Comparison of ENCODE assay signal across 17 mouse cellular contexts in the genomic region with DNA sequence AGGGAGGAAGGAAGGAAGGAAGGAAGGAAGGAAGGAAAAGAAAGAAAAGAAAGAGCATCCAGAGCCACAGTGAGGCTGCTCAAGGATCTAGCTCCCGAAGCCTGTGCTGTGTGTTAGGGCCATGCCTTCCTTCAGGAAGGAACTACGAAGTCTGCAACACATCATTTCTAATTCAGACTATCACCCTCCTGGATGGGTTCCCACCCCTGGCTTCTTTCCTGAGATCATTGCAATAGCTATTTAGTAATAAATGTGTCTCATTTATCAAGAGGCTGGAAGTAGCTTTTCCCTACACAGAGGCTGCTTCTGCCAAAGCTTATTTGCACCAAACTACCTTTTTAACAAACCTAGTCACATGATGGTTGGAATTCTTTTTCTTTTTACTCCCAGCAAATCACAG.
DNase-seq lines count a peak whose midpoint lies in the region; ATAC-seq and TF ChIP-seq lines count a peak whose summit lies in the region.
"Had no signal": no experiment of that assay in that cellular context is flagged by ENCODE, and none has a peak within 500 bp of the region (broad histone marks: within the 10 kb centered on the region; RNA-seq: fewer than 3 reads in every experiment).

No protein-coding gene starts in this region.

- H3K9me3 ChIP-seq in forebrain, postnatal 0 days (ENCODE audit: low read length) = no peaks in the 10 kb centered on the region
- H3K9me3 ChIP-seq in forebrain, embryonic 12.5 days = no peaks in the 10 kb centered on the region
- H3K9me3 ChIP-seq: forebrain, embryonic 13.5 days; heart, embryonic 15.5 days; neural tube, embryonic 12.5 days had no signal

- H3K9ac ChIP-seq in forebrain, postnatal 0 days = no peak overlapping the region
- H3K9ac ChIP-seq in forebrain, embryonic 12.5 days = no peak overlapping the region
- H3K9ac ChIP-seq: forebrain, embryonic 13.5 days; heart, embryonic 15.5 days; neural tube, embryonic 12.5 days had no signal

- 60% methylated on average over 2 of the region's 2 CpGs for WGBS in forebrain, postnatal 0 days
- WGBS in forebrain, embryonic 12.5 days = 88% methylated on average over 2 of the region's 2 CpGs

- H3K4me3 ChIP-seq in forebrain, postnatal 0 days (ENCODE audit: low read depth, low read length) = no peak overlapping the region
- no peak overlapping the region for H3K4me3 ChIP-seq in forebrain, embryonic 12.5 days (replicated peaks)
- H3K4me3 ChIP-seq: forebrain, embryonic 13.5 days; heart, embryonic 15.5 days; neural tube, embryonic 12.5 days had no signal

- TF ChIP-seq CTCF in forebrain, postnatal 0 days (IDR thresholded peaks at IDR 0.05; ENCODE audit: low read depth) = no peak

- H3K36me3 ChIP-seq in forebrain, postnatal 0 days (ENCODE audit: insufficient read depth) = no peaks in the 10 kb centered on the region
- H3K36me3 ChIP-seq in forebrain, embryonic 12.5 days (replicated peaks) = no peaks in the 10 kb centered on the region
- H3K36me3 ChIP-seq: heart, embryonic 15.5 days; neural tube, embryonic 12.5 days had no signal

- H3K27ac ChIP-seq in forebrain, postnatal 0 days (ENCODE audit: low read depth, low read length) = no peak overlapping the region
- H3K27ac ChIP-seq in forebrain, embryonic 12.5 days = no peak overlapping the region
- H3K27ac ChIP-seq: forebrain, embryonic 13.5 days; heart, embryonic 15.5 days; neural tube, embryonic 12.5 days had no signal

- H3K27me3 ChIP-seq in forebrain, postnatal 0 days (ENCODE audit: insufficient read depth, low read length) = no peaks in the 10 kb centered on the region
- H3K27me3 ChIP-seq in forebrain, embryonic 12.5 days = no peaks in the 10 kb centered on the region
- H3K27me3 ChIP-seq: forebrain, embryonic 13.5 days; heart, embryonic 15.5 days; neural tube, embryonic 12.5 days had no signal

- H3K4me2 ChIP-seq in forebrain, postnatal 0 days (ENCODE audit: low read depth) = no peak overlapping the region
- no peak overlapping the region for H3K4me2 ChIP-seq in forebrain, embryonic 12.5 days
- H3K4me2 ChIP-seq: forebrain, embryonic 13.5 days; heart, embryonic 15.5 days; neural tube, embryonic 12.5 days had no signal

- peak; percentile 28 for DNase-seq in forebrain, postnatal 0 days
- DNase-seq in kidney, postnatal 10 days = peak; percentile 59
- DNase-seq in kidney, postnatal 25 days = no peak
- DNase-seq in ovary, postnatal 10 days (ENCODE audit: low spot score) = peak; percentile 27
- DNase-seq in ovary, adult 18-20 months (ENCODE audit: low spot score) = no peak
- peak; percentile 2 for DNase-seq in lung, postnatal 25 days (ENCODE audit: low spot score)
- DNase-seq: B cell, adult 2 months; cerebellum, adult 9-10 months; embryo, embryonic 11 days; layer of hippocampus, adult 9-11 months; retina, postnatal 1 day; thymus, adult 2 months had no signal

- no peaks in the 10 kb centered on the region for H3K4me1 ChIP-seq in forebrain, postnatal 0 days (ENCODE audit: insufficient read depth)
- H3K4me1 ChIP-seq in forebrain, embryonic 12.5 days = no peaks in the 10 kb centered on the region; the same call in 1 of the 2 replicates
- H3K4me1 ChIP-seq: forebrain, embryonic 13.5 days; neural tube, embryonic 12.5 days had no signal

- no peak for ATAC-seq in forebrain, postnatal 0 days
- no peak for ATAC-seq in forebrain, embryonic 12.5 days (ENCODE audit: low FRiP score)
- ATAC-seq: forebrain, embryonic 13.5 days; inflammation-experienced regulatory T-cells, adult 6 months had no signal

Comparison
In these comparisons a context has a peak if more than half of its experiments do, and no peak if none do; other contexts are left out.
1. DNase-seq: peak in forebrain, postnatal 0 days (single experiment), kidney, postnatal 10 days (single experiment), ovary, postnatal 10 days (single experiment) and lung, postnatal 25 days (single experiment); none in kidney, postnatal 25 days (0 of 2) and ovary, adult 18-20 months (single experiment).